Mouse (Mus musculus) intestine, embryonic 14.5 days (tissue): ENCODE data around the gene Gm6803. TPM values are rescaled to one million over a fixed set of nuclear protein-coding genes. Genes with fewer than 3 reads are reported as not detected.
"Not testable (repeated sequence)": the region's sequence is repeated elsewhere in the genome, so short reads cannot be mapped to it uniquely, and the experiment has no call there.

Experiments
- ATAC-seq: fragments of 200-750 bp; cut with Nextera tagmentation; replicated peaks from 2 replicates; pipeline ENCODE4 v1.8.0; 2017; ENCODE audit warnings: low read depth, moderate number of reproducible peaks, moderate TSS enrichment, moderate library complexity; ENCODE audit not compliant: low FRiP score, low TSS enrichment
- DNase-seq: peaks from one replicate; pipeline ENCODE4 v3.0.0-alpha.2; 2018; ENCODE audit warnings: low spot score
- H3K27ac ChIP-seq: fragments of 300-500 bp; sonication (generic); 2 replicates; pipeline ENCODE4 v1.5.1; 2014; ENCODE audit warnings: low read depth, mild to moderate bottlenecking, control low read depth
- H3K27me3 ChIP-seq: fragments of 300-500 bp; sonication (generic); replicated peaks from 2 replicates; pipeline ENCODE4 v1.6.1; 2014; ENCODE audit warnings: low read length, control low read depth; ENCODE audit not compliant: control insufficient read depth, insufficient read depth
- H3K36me3 ChIP-seq: fragments of 300-500 bp; sonication (generic); 2 replicates; pipeline ENCODE4 v1.6.1; 2014; ENCODE audit warnings: low read length, control low read depth; ENCODE audit not compliant: control insufficient read depth, insufficient read depth
- H3K4me1 ChIP-seq: fragments of 300-500 bp; sonication (generic); replicated peaks from 2 replicates; pipeline ENCODE4 v1.6.1; 2014; ENCODE audit warnings: low read length, control low read depth, mixed read lengths; ENCODE audit not compliant: control insufficient read depth, insufficient read depth
- H3K4me2 ChIP-seq: fragments of 300-500 bp; sonication (generic); 2 replicates; pipeline ENCODE4 v1.6.1; 2014; ENCODE audit warnings: low read length
- H3K4me3 ChIP-seq: fragments of 300-500 bp; sonication (generic); 2 replicates; pipeline ENCODE4 v1.5.1; 2014; ENCODE audit warnings: low read depth, low read length, control low read depth, mixed read lengths
- H3K9ac ChIP-seq: fragments of 300-500 bp; sonication (generic); 2 replicates; pipeline ENCODE4 v1.6.1; 2014; ENCODE audit warnings: mild to moderate bottlenecking, low read length
- H3K9me3 ChIP-seq: fragments of 300-500 bp; sonication (generic); 2 replicates; pipeline ENCODE4 v1.6.1; 2016; ENCODE audit warnings: low read length, control low read depth; ENCODE audit not compliant: control insufficient read depth
- WGBS: fragments of 180-500 bp; shearing (Covaris S2); extraction: QIAGEN DNeasy Blood & Tissue Kit; methylation state at CpG from one replicate; pipeline ENCODE4 v1.1.7; 2014; 5-methylcytosine and 5-hydroxymethylcytosine counted together
- polyA plus RNA-seq: library from polyadenylated mRNA; unstranded; fragments of >200 nt; fragmentation: Nextera tagmentation; extraction: Ambion mirVana; gene quantifications from 2 replicates; pipeline ENCODE4 v1.2.1, GENCODE M21; 2014

Gene Gm6803
- not detected in 2 replicates for polyA plus RNA-seq

DNA sequence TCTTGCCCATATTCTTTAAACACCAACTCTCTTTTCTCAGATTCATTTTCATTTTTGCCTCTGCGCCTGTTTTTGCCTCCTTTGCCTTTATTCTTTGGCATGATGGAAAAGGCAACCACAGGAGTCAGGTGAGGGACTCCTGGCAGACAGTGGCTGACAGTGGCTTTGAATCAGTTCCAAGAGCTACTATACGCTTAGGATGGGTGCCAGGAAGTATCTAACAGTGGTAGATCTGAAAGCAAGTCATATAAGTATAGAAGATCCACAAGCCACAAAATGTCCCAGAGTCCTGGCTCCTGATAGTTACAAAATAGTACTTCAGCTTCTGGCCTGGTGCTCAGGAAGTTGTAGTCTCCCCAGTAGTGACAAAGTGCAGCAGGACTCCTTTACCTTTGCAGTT is at the start of gene Gm6803:
Gene Gm6803, minus strand, starts transcription at position 101 of the 400 bp plus-strand sequence.
- H3K4me1 ChIP-seq, H3K4me2 ChIP-seq, H3K9ac ChIP-seq, DNase-seq, H3K27me3 ChIP-seq, H3K27ac ChIP-seq, H3K4me3 ChIP-seq, H3K36me3 ChIP-seq, ATAC-seq, H3K9me3 ChIP-seq: not testable (repeated sequence)
- WGBS = 86% methylated on average over 2 of the region's 2 CpGs

DNA sequence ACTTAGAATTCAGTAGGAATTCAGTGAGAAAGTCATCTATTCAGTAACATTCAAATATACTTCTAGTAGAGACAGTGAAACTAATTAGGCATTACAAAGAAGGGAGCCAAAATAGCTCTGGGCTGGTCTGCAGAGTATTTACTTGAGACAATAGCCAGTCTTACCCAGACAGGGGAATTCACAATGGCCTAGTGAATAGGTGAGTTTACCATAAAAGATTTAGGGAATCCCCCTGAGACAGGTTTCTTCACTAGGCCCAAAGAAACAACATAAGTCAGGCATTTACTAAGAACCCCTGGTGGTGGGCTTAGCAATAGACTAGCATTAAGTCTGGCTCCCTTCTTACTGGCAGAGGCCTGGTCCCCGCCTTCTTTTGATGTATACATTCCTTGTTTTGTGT is 26.7 kb upstream of the Gm6803 start:
- H3K9ac ChIP-seq, H3K27ac ChIP-seq, H3K9me3 ChIP-seq, H3K36me3 ChIP-seq, H3K4me3 ChIP-seq, H3K4me1 ChIP-seq, ATAC-seq, H3K4me2 ChIP-seq, H3K27me3 ChIP-seq, DNase-seq: not testable (repeated sequence)
- WGBS = 84% methylated on average over 1 of the region's 1 CpGs

DNA sequence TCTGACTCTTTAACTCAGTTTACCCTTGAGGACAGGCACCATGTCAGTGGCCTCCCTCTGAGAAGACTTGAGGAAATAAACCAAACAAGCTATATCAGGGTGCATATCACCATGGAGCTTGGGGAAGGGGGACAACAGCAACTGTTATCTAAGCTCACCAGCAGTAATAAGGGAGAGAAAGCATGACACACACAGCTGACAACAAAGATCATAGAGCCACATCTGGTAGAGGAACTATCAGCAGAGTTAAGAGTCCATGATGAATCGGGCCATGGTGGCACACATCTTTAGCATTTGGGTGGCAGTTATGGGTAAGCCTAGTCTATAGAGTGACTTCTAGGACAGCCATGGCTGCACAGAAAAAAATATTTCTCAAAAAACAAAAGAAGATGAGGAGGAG is 21.1 kb upstream of the Gm6803 start:
- not testable (repeated sequence) for H3K4me2 ChIP-seq, DNase-seq, H3K36me3 ChIP-seq, ATAC-seq, H3K27ac ChIP-seq, H3K4me3 ChIP-seq, H3K4me1 ChIP-seq, H3K9me3 ChIP-seq, H3K9ac ChIP-seq, H3K27me3 ChIP-seq
- 91% methylated on average over 1 of the region's 1 CpGs for WGBS

DNA sequence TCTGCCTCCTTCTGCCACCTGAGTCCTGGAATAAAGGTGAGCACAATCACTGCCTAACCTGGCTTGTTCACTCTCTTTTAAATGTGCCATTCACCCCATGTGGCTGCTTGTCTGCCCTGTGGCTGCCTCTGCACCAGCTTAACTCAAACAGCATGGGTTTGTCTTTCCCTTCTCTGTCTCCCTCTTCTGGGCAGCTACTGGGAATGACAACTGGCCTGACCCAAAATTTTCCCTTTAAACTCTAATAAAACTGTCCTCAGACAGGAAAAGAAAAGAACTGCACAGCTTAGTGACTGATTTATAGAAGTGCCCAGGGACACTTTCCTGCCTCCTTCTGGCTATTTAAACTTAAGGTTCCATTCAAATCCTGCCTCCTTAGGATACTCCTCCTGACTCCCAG is 20.5 kb upstream of the Gm6803 start:
- DNase-seq, H3K36me3 ChIP-seq: not testable (repeated sequence)

DNA sequence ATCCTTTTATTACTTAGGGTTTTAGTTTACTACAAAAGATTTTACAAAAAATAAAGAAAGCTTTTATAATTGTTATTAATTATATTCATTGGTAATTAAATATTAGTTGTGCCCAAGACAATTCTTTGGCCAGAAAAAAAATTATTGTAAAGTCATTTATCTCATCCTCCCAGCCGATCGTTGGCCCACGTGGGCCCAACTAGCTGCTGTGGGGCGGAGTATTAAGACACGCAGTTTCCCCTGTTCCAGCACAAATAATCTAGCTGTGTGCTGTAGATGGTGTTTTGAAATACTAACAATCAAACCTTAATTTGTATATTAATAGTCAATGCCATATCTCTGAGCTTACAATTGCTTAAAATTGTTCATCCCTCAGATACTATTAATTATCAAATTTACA is 13.7 kb upstream of the Gm6803 start:
- not testable (repeated sequence) for DNase-seq, H3K4me1 ChIP-seq, H3K36me3 ChIP-seq, H3K4me3 ChIP-seq, H3K27me3 ChIP-seq, H3K9me3 ChIP-seq, ATAC-seq, H3K27ac ChIP-seq, H3K9ac ChIP-seq, H3K4me2 ChIP-seq
- 95% methylated on average over 5 of the region's 5 CpGs for WGBS

More for the DNA sequence above, 20.5 kb upstream of the Gm6803 start:
- not testable (repeated sequence) for H3K27ac ChIP-seq, H3K4me3 ChIP-seq, H3K4me2 ChIP-seq, ATAC-seq, H3K9ac ChIP-seq, H3K9me3 ChIP-seq, H3K4me1 ChIP-seq, H3K27me3 ChIP-seq

DNA sequence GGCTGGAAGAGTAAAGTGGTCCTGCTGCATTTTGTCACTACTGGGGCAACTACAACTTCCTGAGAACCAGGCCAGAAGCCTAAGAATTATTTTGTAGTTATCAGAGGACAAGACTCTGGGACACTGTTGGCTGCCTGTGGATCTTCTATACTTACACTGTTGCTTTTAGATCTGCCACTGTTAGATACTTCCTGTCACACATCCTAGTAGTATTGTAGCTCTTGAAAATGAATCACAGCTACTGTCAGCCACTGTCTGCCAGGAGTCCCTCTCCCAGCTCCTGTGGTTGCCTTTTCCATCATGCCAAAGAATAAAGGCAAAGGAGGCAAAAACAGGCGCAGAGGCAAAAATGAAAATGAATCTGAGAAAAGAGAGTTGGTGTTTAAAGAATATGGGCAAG is 8.1 kb upstream of the Gm6803 start, which contains the start of gene Gm2056:
Gene Gm2056, plus strand, starts transcription at position 301 of the 400 bp plus-strand sequence.
- not testable (repeated sequence) for DNase-seq, H3K4me1 ChIP-seq, H3K9ac ChIP-seq, H3K36me3 ChIP-seq, ATAC-seq, H3K4me3 ChIP-seq, H3K27ac ChIP-seq, H3K9me3 ChIP-seq, H3K27me3 ChIP-seq, H3K4me2 ChIP-seq
- WGBS = 80% methylated on average over 1 of the region's 1 CpGs

DNA sequence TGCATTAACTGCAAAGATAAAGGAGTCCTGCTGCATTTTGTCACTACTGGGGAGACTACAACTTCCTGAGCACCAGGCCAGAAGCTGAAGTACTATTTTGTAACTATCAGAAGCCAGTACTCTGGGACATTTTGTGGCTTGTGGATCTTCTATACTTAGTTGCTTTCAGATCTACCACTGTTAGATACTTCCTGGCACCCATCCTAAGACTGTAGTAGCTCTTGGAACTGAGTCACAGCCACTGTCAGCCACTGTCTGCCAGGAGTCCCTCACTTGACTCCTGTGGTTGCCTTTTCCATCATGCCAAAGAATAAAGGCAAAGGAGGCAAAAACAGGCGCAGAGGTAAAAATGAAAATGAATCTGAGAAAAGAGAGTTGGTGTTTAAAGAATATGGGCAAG is 7.0 kb downstream of the Gm6803 start, which contains the start of gene Gm2075:
Gene Gm2075, plus strand, starts transcription at position 301 of the 400 bp plus-strand sequence.
- H3K4me3 ChIP-seq, H3K4me1 ChIP-seq, DNase-seq, H3K4me2 ChIP-seq, H3K9ac ChIP-seq, ATAC-seq, H3K9me3 ChIP-seq, H3K36me3 ChIP-seq, H3K27ac ChIP-seq, H3K27me3 ChIP-seq: not testable (repeated sequence)
- WGBS = no CpG with 5 or more reads among the region's 1 CpGs

DNA sequence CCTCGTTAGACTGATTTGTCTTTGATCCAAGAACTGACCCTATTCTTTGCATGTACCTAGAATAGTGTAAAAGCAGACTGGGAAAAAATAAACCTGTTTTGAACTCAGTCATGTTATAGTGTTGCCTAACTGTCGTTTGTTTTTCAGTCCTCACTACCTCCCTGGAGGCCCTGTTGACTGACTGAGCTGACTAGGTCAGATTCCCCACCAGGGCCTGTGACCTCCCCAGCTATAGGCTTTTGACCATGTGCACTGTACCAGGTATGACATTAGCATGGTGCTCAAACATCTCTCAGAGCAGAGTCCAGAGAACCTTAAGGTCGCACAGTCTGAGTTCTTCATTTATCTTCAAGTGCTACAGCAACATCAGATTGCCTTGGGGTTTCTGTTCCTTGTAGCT is 14.5 kb downstream of the Gm6803 start:
- H3K4me2 ChIP-seq, ATAC-seq: not testable (repeated sequence)
- 70% methylated on average over 3 of the region's 3 CpGs for WGBS

DNA sequence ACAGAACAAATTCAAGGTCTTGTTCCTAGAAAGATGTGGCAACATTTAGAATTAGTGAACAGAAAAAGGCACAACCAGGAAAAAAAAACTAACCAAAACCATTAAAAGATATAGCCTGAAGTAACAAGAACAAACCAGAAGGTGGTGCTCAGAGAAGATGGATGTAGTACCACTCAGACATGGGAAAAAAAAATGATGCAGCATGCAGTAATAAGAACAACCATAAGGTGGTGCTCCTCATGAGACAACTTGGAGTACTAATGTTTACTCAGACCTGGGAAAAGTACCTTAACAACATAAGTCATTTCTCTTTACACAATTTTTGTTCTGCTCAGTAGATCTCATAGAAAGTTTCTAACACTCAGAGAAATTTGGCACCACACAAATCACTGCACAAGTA is 34.6 kb downstream of the Gm6803 start:
- not testable (repeated sequence) for H3K36me3 ChIP-seq

More for the DNA sequence above, 14.5 kb downstream of the Gm6803 start:
- not testable (repeated sequence) for H3K4me3 ChIP-seq, H3K36me3 ChIP-seq, H3K4me1 ChIP-seq, DNase-seq, H3K9me3 ChIP-seq, H3K27me3 ChIP-seq, H3K27ac ChIP-seq, H3K9ac ChIP-seq

More for the DNA sequence above, 34.6 kb downstream of the Gm6803 start:
- H3K27ac ChIP-seq, H3K4me1 ChIP-seq, H3K4me3 ChIP-seq, H3K27me3 ChIP-seq, H3K9me3 ChIP-seq, H3K4me2 ChIP-seq, DNase-seq, ATAC-seq, H3K9ac ChIP-seq: not testable (repeated sequence)
